17 mouse cellular contexts compared by ENCODE assay signal in genomic region chr15:30958513-30958912, GRCm38 (mm10).
"Had no signal": no experiment of that assay in that cellular context is flagged by ENCODE, and none has a peak within 500 bp of the region (broad histone marks: within the 10 kb centered on the region; RNA-seq: fewer than 3 reads in every experiment).

No protein-coding gene starts in this region.

- H3K4me3 ChIP-seq: neural tube, embryonic 12.5 days; neural tube, embryonic 13.5 days; neural tube, embryonic 15.5 days; stomach, embryonic 15.5 days had no signal

- H3K36me3 ChIP-seq: neural tube, embryonic 12.5 days; neural tube, embryonic 13.5 days; neural tube, embryonic 15.5 days; stomach, embryonic 15.5 days had no signal

- H3K4me1 ChIP-seq: neural tube, embryonic 12.5 days; neural tube, embryonic 13.5 days; neural tube, embryonic 15.5 days; stomach, embryonic 15.5 days had no signal

- DNase-seq: retina, postnatal 1 day; right cerebral cortex, adult 18-20 months; right cerebral cortex, postnatal 14 days; right cerebral cortex, postnatal 25 days; right cerebral cortex, postnatal 4 days; spleen, adult 18-20 months; thymus, adult 18-20 months; thymus, adult 2 months; thymus, postnatal 14 days; thymus, postnatal 25 days; thymus, postnatal 36 days; thymus, postnatal 4 days had no signal

- H3K9me3 ChIP-seq: neural tube, embryonic 12.5 days; neural tube, embryonic 13.5 days; neural tube, embryonic 15.5 days; stomach, embryonic 15.5 days had no signal

- H3K27ac ChIP-seq: neural tube, embryonic 12.5 days; neural tube, embryonic 13.5 days; neural tube, embryonic 15.5 days; stomach, embryonic 15.5 days; stomach, postnatal 0 days had no signal

- H3K4me2 ChIP-seq: neural tube, embryonic 12.5 days; neural tube, embryonic 13.5 days; neural tube, embryonic 15.5 days; stomach, embryonic 15.5 days had no signal

- H3K9ac ChIP-seq: neural tube, embryonic 12.5 days; neural tube, embryonic 13.5 days; neural tube, embryonic 15.5 days; stomach, embryonic 15.5 days had no signal

- H3K27me3 ChIP-seq: neural tube, embryonic 12.5 days; neural tube, embryonic 13.5 days; neural tube, embryonic 15.5 days; stomach, embryonic 15.5 days had no signal
